Comparison of ENCODE assay signal across 14 mouse cellular contexts in genomic region chr1:75347279-75347678, GRCm38 (mm10). TPM values are rescaled to one million over a fixed set of nuclear protein-coding genes. Genes with fewer than 3 reads are reported as not detected.
DNase-seq lines count a peak whose midpoint lies in the region; ATAC-seq lines count a peak whose summit lies in the region.
"Had no signal": no experiment of that assay in that cellular context is flagged by ENCODE, and none has a peak within 500 bp of the region (broad histone marks: within the 10 kb centered on the region; RNA-seq: fewer than 3 reads in every experiment).

No protein-coding gene starts in this region.

- intact Hi-C loops in heart, postnatal 10 days (cut with DNase I) = no loop called here

- no peak for ATAC-seq in cerebellum, adult (ENCODE audit: insufficient number of reproducible peaks, low FRiP score, low TSS enrichment)

- DNase-seq in gastrocnemius, adult 18-20 months (ENCODE audit: low spot score) = peak; percentile 65
- no peak for DNase-seq in gastrocnemius, postnatal 10 days
- DNase-seq in 3134 (ENCODE audit: extremely low read depth, insufficient read length, low spot score) = peak; percentile 67
- DNase-seq in adrenal gland, postnatal 36 days = peak; percentile 13 to 50
- DNase-seq in heart, postnatal 10 days = peak; percentile 65 to 72
- DNase-seq in left cerebral cortex, adult 8-10 months (ENCODE audit: low spot score in 2 of 2) = no peak
- no peak for DNase-seq in layer of hippocampus, adult 9-10 months (ENCODE audit: low spot score)
- DNase-seq: cerebellum, adult 18-20 months; embryo, embryonic 11 days; kidney, adult 8-10 months; right cerebral cortex, postnatal 14 days; thymus, postnatal 14 days had no signal

RNA-seq across cellular contexts. Expression of gene Des, which starts 12.8 kb away (rescaled TPM):
- total RNA-seq in gastrocnemius, adult 18-20 months (2021) = 1,000 to 10,000 TPM; 2,427 to 2,600 TPM
- total RNA-seq in gastrocnemius, postnatal 10 days (2021) = 1,000 to 10,000 TPM; 1,482 to 1,503 TPM
- total RNA-seq in adrenal gland, postnatal 36 days (2021) = 10 to 100 TPM; 18.6 to 19.5 TPM
- 100 to 1,000 TPM; 909 to 916 TPM for total RNA-seq in heart, postnatal 10 days (2021)
- 1 to 10 TPM in 3 of 4 experiments, under 1 TPM in 1; 0.89 to 2.9 (median 1.8) TPM for total RNA-seq in left cerebral cortex, adult 8-10 months (2022)
- total RNA-seq: megakaryocyte progenitor cell, adult 5-6 weeks had no signal

RNA-seq across cellular contexts. Expression of gene Speg, which starts 27.8 kb away (rescaled TPM):
- total RNA-seq in gastrocnemius, adult 18-20 months (2021) = 100 to 1,000 TPM; 255 to 257 TPM
- 100 to 1,000 TPM; 196 to 209 TPM for total RNA-seq in gastrocnemius, postnatal 10 days (2021)
- 10 to 100 TPM in 1 of 2 experiments, 1 to 10 TPM in 1; 9.8 to 10.8 TPM for total RNA-seq in adrenal gland, postnatal 36 days (2021)
- total RNA-seq in heart, postnatal 10 days (2021) = 100 to 1,000 TPM; 104 to 112 TPM
- 100 to 1,000 TPM; 177 to 190 (median 187) TPM for total RNA-seq in left cerebral cortex, adult 8-10 months (2022)
- total RNA-seq: megakaryocyte progenitor cell, adult 5-6 weeks had no signal

RNA-seq across cellular contexts. Expression of gene Dnpep, which starts 29.5 kb away (rescaled TPM):
- 10 to 100 TPM; 42.4 to 47.6 TPM for total RNA-seq in gastrocnemius, adult 18-20 months (2021)
- 10 to 100 TPM; 51.0 to 53.8 TPM for total RNA-seq in gastrocnemius, postnatal 10 days (2021)
- total RNA-seq in adrenal gland, postnatal 36 days (2021) = 100 to 1,000 TPM in 1 of 2 experiments, 10 to 100 TPM in 1; 88.1 to 112 TPM
- 10 to 100 TPM; 92.2 to 92.7 TPM for total RNA-seq in heart, postnatal 10 days (2021)
- 10 to 100 TPM; 56.5 to 63.2 (median 59.7) TPM for total RNA-seq in left cerebral cortex, adult 8-10 months (2022)

Comparison
In these comparisons a context has a peak if more than half of its experiments do, and no peak if none do; other contexts are left out.
1. DNase-seq: peak in gastrocnemius, adult 18-20 months (single experiment), 3134 (single experiment), adrenal gland, postnatal 36 days (2 of 2) and heart, postnatal 10 days (2 of 2); none in gastrocnemius, postnatal 10 days (single experiment), left cerebral cortex, adult 8-10 months (0 of 2) and layer of hippocampus, adult 9-10 months (single experiment).
2. RNA of gene Des, which starts 12.8 kb away (total RNA-seq): 2,427 to 2,600 TPM in gastrocnemius, adult 18-20 months, 1,482 to 1,503 TPM in gastrocnemius, postnatal 10 days and 909 to 916 TPM in heart, postnatal 10 days; 18.6 to 19.5 TPM in adrenal gland, postnatal 36 days and 0.89 to 2.9 TPM in left cerebral cortex, adult 8-10 months; every median in the first group is over 10 times any median in the second.
3. RNA of gene Speg, which starts 27.8 kb away (total RNA-seq): 255 to 257 TPM in gastrocnemius, adult 18-20 months, 196 to 209 TPM in gastrocnemius, postnatal 10 days, 177 to 190 TPM in left cerebral cortex, adult 8-10 months and 104 to 112 TPM in heart, postnatal 10 days; 9.8 to 10.8 TPM in adrenal gland, postnatal 36 days; every median in the first group is over 4 times any median in the second.